Mouse (Mus musculus) erythroblast, embryonic 14.5 days (primary cell): ENCODE data around the gene Smarcd1.

Source experiments
- GATA1 ChIP-seq: IDR thresholded peaks from 2 replicates; pipeline ENCODE4 v1.6.1; 2012; ENCODE audit warnings: low read length, inconsistent platforms, mixed read lengths
- TAL1 ChIP-seq: IDR thresholded peaks from 3 replicates; pipeline ENCODE4 v1.6.1; 2012; ENCODE audit warnings: low read length, inconsistent platforms, mixed read lengths

DNA sequence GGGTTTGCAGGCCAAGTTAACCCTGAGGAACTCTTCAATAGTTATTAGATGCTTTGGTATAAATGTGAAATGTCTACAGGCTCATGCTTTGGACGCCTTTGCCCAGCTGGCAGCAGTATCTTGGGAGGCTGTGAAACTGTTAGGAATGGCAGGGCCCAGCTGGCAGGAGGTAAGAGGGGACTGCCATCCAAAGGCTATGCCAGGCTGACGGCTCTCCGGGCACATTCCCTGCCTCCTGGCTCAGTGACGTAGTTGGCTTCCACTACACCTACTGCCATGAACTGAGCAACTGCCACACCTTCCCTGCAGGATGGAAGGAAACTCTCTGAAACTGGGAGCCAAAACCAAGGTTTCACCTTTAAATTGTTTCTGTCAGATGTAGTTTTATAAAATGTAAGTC is 38.3 kb downstream of the Smarcd1 start:
- TF ChIP-seq GATA1 (no peak), TAL1 (no peak)
